Mouse (Mus musculus): ENCODE results near the gene Zfp217. TPM values are rescaled to one million over a fixed set of nuclear protein-coding genes. Genes with fewer than 3 reads are reported as not detected.

Zfp217 gene
- polyA plus RNA-seq, 1 experiment: 5.0 TPM

- no peak for TF ChIP-seq MYOG (IDR thresholded peaks at IDR 0.05; ENCODE audit: control insufficient read depth in 1 of 3, insufficient read depth in 1 of 3, insufficient read length in 2 of 3, low read depth in 2 of 3)
- TF ChIP-seq MYOD1 (IDR thresholded peaks at IDR 0.05; ENCODE audit: control insufficient read depth in 1 of 3, insufficient read length in 2 of 3, low read depth in 2 of 3): no peak
- Histone ChIP-seq H3K27me3 (ENCODE audit: control insufficient read depth, insufficient read depth, insufficient read length) (no peaks in the 10 kb centered on the region), H3K36me3 (ENCODE audit: control insufficient read depth, insufficient read depth) (no peaks in the 10 kb centered on the region), H3K4me3 (no peak overlapping the region), H3K79me2 (ENCODE audit: control insufficient read depth, insufficient read depth) (no peaks in the 10 kb centered on the region), H3K4me2 (ENCODE audit: low read depth) (no peak overlapping the region), H3ac (ENCODE audit: control insufficient read depth, insufficient read length) (no peak overlapping the region)
These were observed 28.5 kb upstream of the Zfp217 start for GRCm38 (mm10) chr2:170176284-170176926.

GRCm38 (mm10) chr2:170175661-170176150 is 27.8 kb upstream of the Zfp217 start:
- Histone ChIP-seq H3K4me2 (ENCODE audit: low read depth) (no peak overlapping the region), H3K27me3 (ENCODE audit: control insufficient read depth, insufficient read depth, insufficient read length) (no peaks in the 10 kb centered on the region), H3ac (ENCODE audit: control insufficient read depth, insufficient read length) (no peak overlapping the region), H3K36me3 (ENCODE audit: control insufficient read depth, insufficient read depth) (no peaks in the 10 kb centered on the region), H3K4me3 (no peak overlapping the region), H3K79me2 (ENCODE audit: control insufficient read depth, insufficient read depth) (no peaks in the 10 kb centered on the region)
- no peak for TF ChIP-seq POLR2AphosphoS2 (IDR thresholded peaks at IDR 0.05; ENCODE audit: insufficient read length, low read depth)
- no peak for TF ChIP-seq CEBPB (IDR thresholded peaks at IDR 0.05; ENCODE audit: insufficient read depth, poor library complexity, severe bottlenecking)
- TF ChIP-seq REST (IDR thresholded peaks at IDR 0.05; ENCODE audit: insufficient read depth, insufficient read length): no peak
- no peak for TF ChIP-seq MYOD1 (IDR thresholded peaks at IDR 0.05; ENCODE audit: control insufficient read depth in 1 of 3, insufficient read length in 2 of 3, low read depth in 2 of 3)
- TF ChIP-seq E2F4 (IDR thresholded peaks at IDR 0.05; ENCODE audit: insufficient read depth): no peak
- TF ChIP-seq TCF12 (IDR thresholded peaks at IDR 0.05; ENCODE audit: insufficient read depth, poor library complexity, severe bottlenecking): no peak
- TF ChIP-seq POLR2A (IDR thresholded peaks at IDR 0.05; ENCODE audit: insufficient read length, low read depth): no peak
- TF ChIP-seq MYOG (IDR thresholded peaks at IDR 0.05; ENCODE audit: control insufficient read depth in 1 of 3, insufficient read depth in 1 of 3, insufficient read length in 2 of 3, low read depth in 2 of 3): no peak

GRCm38 (mm10) chr2:170175190-170175589 is 27.3 kb upstream of the Zfp217 start:
- Histone ChIP-seq H3K4me2 (ENCODE audit: low read depth) (no peak overlapping the region), H3ac (ENCODE audit: control insufficient read depth, insufficient read length) (no peak overlapping the region), H3K36me3 (ENCODE audit: control insufficient read depth, insufficient read depth) (no peaks in the 10 kb centered on the region), H3K27me3 (ENCODE audit: control insufficient read depth, insufficient read depth, insufficient read length) (no peaks in the 10 kb centered on the region), H3K79me2 (ENCODE audit: control insufficient read depth, insufficient read depth) (no peaks in the 10 kb centered on the region), H3K4me3 (no peak overlapping the region)
- TF ChIP-seq CEBPB (IDR thresholded peaks at IDR 0.05; ENCODE audit: insufficient read depth, poor library complexity, severe bottlenecking): no peak
- TF ChIP-seq MAX (IDR thresholded peaks at IDR 0.05; ENCODE audit: low read depth): no peak
- TF ChIP-seq MYOG (IDR thresholded peaks at IDR 0.05; ENCODE audit: control insufficient read depth in 1 of 3, insufficient read depth in 1 of 3, insufficient read length in 2 of 3, low read depth in 2 of 3): no peak
- no peak for TF ChIP-seq SRF (IDR thresholded peaks at IDR 0.05; ENCODE audit: control insufficient read depth, insufficient read length, low read depth)

DNA sequence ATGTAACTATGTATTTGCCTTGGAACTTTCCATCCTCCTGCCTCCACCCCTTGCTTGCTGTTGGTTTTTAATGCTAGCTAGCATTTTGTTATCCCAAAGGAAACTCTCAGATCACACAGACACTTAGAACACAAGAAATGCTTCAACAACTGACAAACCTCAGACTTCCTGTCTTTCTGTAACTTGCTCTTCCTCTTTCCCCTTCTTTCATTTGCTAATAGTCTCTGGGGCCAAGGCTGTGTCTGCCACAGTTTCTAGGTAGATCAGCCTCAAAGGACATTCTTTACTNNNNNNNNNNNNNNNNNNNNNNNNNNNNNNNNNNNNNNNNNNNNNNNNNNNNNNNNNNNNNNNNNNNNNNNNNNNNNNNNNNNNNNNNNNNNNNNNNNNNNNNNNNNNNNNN is 21.2 kb upstream of the Zfp217 start:
- Histone ChIP-seq H3K4me3 (no peak overlapping the region), H3ac (ENCODE audit: control insufficient read depth, insufficient read length) (no peak overlapping the region), H3K4me2 (ENCODE audit: low read depth) (no peak overlapping the region), H3K27me3 (ENCODE audit: control insufficient read depth, insufficient read depth, insufficient read length) (no peaks in the 10 kb centered on the region), H3K79me2 (ENCODE audit: control insufficient read depth, insufficient read depth) (no peaks in the 10 kb centered on the region), H3K36me3 (ENCODE audit: control insufficient read depth, insufficient read depth) (no peaks in the 10 kb centered on the region)
- TF ChIP-seq REST (IDR thresholded peaks at IDR 0.05; ENCODE audit: insufficient read depth, insufficient read length) (no peak), MYOG (IDR thresholded peaks at IDR 0.05; ENCODE audit: control insufficient read depth in 1 of 3, insufficient read depth in 1 of 3, insufficient read length in 2 of 3, low read depth in 2 of 3) (no peak), TCF3 (IDR thresholded peaks at IDR 0.05; ENCODE audit: insufficient read length, low read depth) (no peak), POLR2AphosphoS2 (IDR thresholded peaks at IDR 0.05; ENCODE audit: insufficient read length, low read depth) (no peak), TCF12 (IDR thresholded peaks at IDR 0.05; ENCODE audit: insufficient read depth, poor library complexity, severe bottlenecking) (no peak), POLR2A (IDR thresholded peaks at IDR 0.05; ENCODE audit: insufficient read length, low read depth) (no peak), MAX (IDR thresholded peaks at IDR 0.05; ENCODE audit: low read depth) (no peak), USF1 (IDR thresholded peaks at IDR 0.05; ENCODE audit: low read depth) (no peak)

DNA sequence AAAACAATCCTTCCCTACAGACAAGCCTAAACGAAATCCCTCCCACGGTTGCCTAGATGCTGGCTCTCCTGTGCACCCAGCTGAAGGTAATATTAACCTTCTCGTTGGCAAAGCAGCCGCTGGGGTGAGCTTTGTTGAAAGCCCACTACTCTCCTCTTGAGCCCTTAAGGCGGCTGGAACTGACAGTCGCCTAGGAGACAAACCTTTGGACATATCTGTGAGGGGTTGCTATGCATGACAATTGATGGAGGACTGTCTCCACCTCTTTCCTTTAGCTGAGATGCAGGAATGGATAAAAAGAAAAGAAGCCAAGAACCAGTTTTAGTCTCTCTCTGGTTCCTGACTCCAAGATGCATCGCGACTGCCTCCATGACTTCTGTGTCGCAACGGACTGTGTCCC is 17.7 kb upstream of the Zfp217 start:
- Histone ChIP-seq H3K36me3 (ENCODE audit: control insufficient read depth, insufficient read depth) (no peaks in the 10 kb centered on the region), H3K27me3 (ENCODE audit: control insufficient read depth, insufficient read depth, insufficient read length) (no peaks in the 10 kb centered on the region), H3ac (ENCODE audit: control insufficient read depth, insufficient read length) (no peak overlapping the region), H3K4me3 (no peak overlapping the region), H3K4me2 (ENCODE audit: low read depth) (no peak overlapping the region), H3K79me2 (ENCODE audit: control insufficient read depth, insufficient read depth) (no peaks in the 10 kb centered on the region)
- TF ChIP-seq TCF3 (IDR thresholded peaks at IDR 0.05; ENCODE audit: insufficient read length, low read depth) (no peak), USF1 (IDR thresholded peaks at IDR 0.05; ENCODE audit: low read depth) (no peak), E2F4 (IDR thresholded peaks at IDR 0.05; ENCODE audit: insufficient read depth) (no peak), MYOG (IDR thresholded peaks at IDR 0.05; ENCODE audit: control insufficient read depth in 1 of 3, insufficient read depth in 1 of 3, insufficient read length in 2 of 3, low read depth in 2 of 3) (no peak), REST (IDR thresholded peaks at IDR 0.05; ENCODE audit: insufficient read depth, insufficient read length) (no peak), TCF12 (IDR thresholded peaks at IDR 0.05; ENCODE audit: insufficient read depth, poor library complexity, severe bottlenecking) (no peak), POLR2AphosphoS2 (IDR thresholded peaks at IDR 0.05; ENCODE audit: insufficient read length, low read depth) (no peak), SRF (IDR thresholded peaks at IDR 0.05; ENCODE audit: control insufficient read depth, insufficient read length, low read depth) (no peak), POLR2A (IDR thresholded peaks at IDR 0.05; ENCODE audit: insufficient read length, low read depth) (no peak), CEBPB (IDR thresholded peaks at IDR 0.05; ENCODE audit: insufficient read depth, poor library complexity, severe bottlenecking) (no peak), MYOD1 (IDR thresholded peaks at IDR 0.05; ENCODE audit: control insufficient read depth in 1 of 3, insufficient read length in 2 of 3, low read depth in 2 of 3) (no peak), MAX (IDR thresholded peaks at IDR 0.05; ENCODE audit: low read depth) (no peak)
